In genomic region chr8:111742261-111743037, GRCm38 (mm10) we compare ENCODE assay signal across 9 mouse cellular contexts. TPM values are rescaled to one million over a fixed set of nuclear protein-coding genes. Genes with fewer than 3 reads are reported as not detected.
DNase-seq lines count a peak whose midpoint lies in the region; ATAC-seq and TF ChIP-seq lines count a peak whose summit lies in the region.
"Had no signal": no experiment of that assay in that cellular context is flagged by ENCODE, and none has a peak within 500 bp of the region (broad histone marks: within the 10 kb centered on the region; RNA-seq: fewer than 3 reads in every experiment).

No protein-coding gene starts in this region.

- peak; percentile 26 for ATAC-seq in hindbrain, embryonic 16.5 days
- no peak for ATAC-seq in limb, embryonic 15.5 days (ENCODE audit: insufficient number of reproducible peaks, low FRiP score, low TSS enrichment, low read depth)
- ATAC-seq in stomach, embryonic 15.5 days (ENCODE audit: insufficient read depth, low FRiP score, low read depth), result no peak

- peak overlapping the region; percentile 95 for H3K9ac ChIP-seq in hindbrain, embryonic 16.5 days (ENCODE audit: low read depth, low read length)
- H3K9ac ChIP-seq in limb, embryonic 15.5 days, result peak overlapping the region; percentile 87; the same call in 1 of the 2 replicates
- 0 out of 2 replicates have a peak overlapping the region, but pooled peaks have one; percentile 11 for H3K9ac ChIP-seq in stomach, embryonic 15.5 days

- H3K36me3 ChIP-seq in testis, adult 2 months (ENCODE audit: control insufficient read depth, insufficient read depth, low read length), result no peaks in the 10 kb centered on the region
- H3K36me3 ChIP-seq in hindbrain, embryonic 16.5 days (ENCODE audit: control insufficient read depth, insufficient read depth, low read length), result no peaks in the 10 kb centered on the region
- H3K36me3 ChIP-seq in limb, embryonic 15.5 days, result peaks cover 2% of the 10 kb centered on the region; the same call in 1 of the 2 replicates
- no peaks in the 10 kb centered on the region for H3K36me3 ChIP-seq in stomach, embryonic 15.5 days

- H3K9me3 ChIP-seq in hindbrain, embryonic 16.5 days (ENCODE audit: control insufficient read depth, low read length), result no peaks in the 10 kb centered on the region
- no peaks in the 10 kb centered on the region for H3K9me3 ChIP-seq in limb, embryonic 15.5 days
- no peaks in the 10 kb centered on the region for H3K9me3 ChIP-seq in stomach, embryonic 15.5 days

- peaks cover 43% of the 10 kb centered on the region for H3K4me1 ChIP-seq in testis, adult 2 months (ENCODE audit: control insufficient read depth, insufficient read depth, low read length)
- peaks cover 69% of the 10 kb centered on the region for H3K4me1 ChIP-seq in hindbrain, embryonic 16.5 days (ENCODE audit: control insufficient read depth, insufficient read depth, low read depth, low read length)
- H3K4me1 ChIP-seq in limb, embryonic 15.5 days, result peaks cover 69% of the 10 kb centered on the region
- H3K4me1 ChIP-seq in stomach, embryonic 15.5 days, result peaks cover 69% of the 10 kb centered on the region

- peak; percentile 60 to 83 for DNase-seq in adrenal gland, adult (ENCODE audit: inconsistent age in 2 of 2, low spot score in 1 of 2)
- DNase-seq in adrenal gland, postnatal 4 days (ENCODE audit: low spot score in 2 of 2), result no peak
- DNase-seq in testis, postnatal 14 days (ENCODE audit: low spot score), result no peak
- DNase-seq in gastrocnemius, postnatal 10 days, result no peak

- H3K4me3 ChIP-seq in testis, adult 2 months (ENCODE audit: control insufficient read depth, low read depth, low read length), result peak overlapping the region; percentile 88
- peak overlapping the region; percentile 86 for H3K4me3 ChIP-seq in hindbrain, embryonic 16.5 days (ENCODE audit: low read length)
- H3K4me3 ChIP-seq in limb, embryonic 15.5 days, result peak overlapping the region; percentile 82
- peak overlapping the region; percentile 81 for H3K4me3 ChIP-seq in stomach, embryonic 15.5 days (replicated peaks)

- TF ChIP-seq CTCF in testis, adult 2 months (IDR thresholded peaks at IDR 0.05; ENCODE audit: control insufficient read depth, insufficient read depth, insufficient replicate concordance, low read depth, low read length), result no peak

- no peaks in the 10 kb centered on the region for H3K27me3 ChIP-seq in testis, adult 2 months (ENCODE audit: control insufficient read depth, insufficient read depth, low read length)
- H3K27me3 ChIP-seq in hindbrain, embryonic 16.5 days (replicated peaks; ENCODE audit: control insufficient read depth, insufficient read depth, low read length), result no peaks in the 10 kb centered on the region
- H3K27me3 ChIP-seq in limb, embryonic 15.5 days, result no peaks in the 10 kb centered on the region
- no peaks in the 10 kb centered on the region for H3K27me3 ChIP-seq in stomach, embryonic 15.5 days (replicated peaks)

- no peak for TF ChIP-seq POLR2A in testis, adult 2 months (IDR thresholded peaks at IDR 0.05; ENCODE audit: control insufficient read depth, low read depth, low read length)

- H3K4me2 ChIP-seq in hindbrain, embryonic 16.5 days (ENCODE audit: low read length), result peak overlapping the region; percentile 88
- H3K4me2 ChIP-seq in limb, embryonic 15.5 days, result peak overlapping the region; percentile 73
- peak overlapping the region; percentile 66 for H3K4me2 ChIP-seq in stomach, embryonic 15.5 days

- H3K27ac ChIP-seq in testis, adult 2 months (ENCODE audit: control insufficient read depth, insufficient read depth, low read depth, low read length), result no peak overlapping the region; the same call in 1 of the 2 replicates
- H3K27ac ChIP-seq in hindbrain, embryonic 16.5 days (ENCODE audit: low read depth, low read length), result peak overlapping the region; percentile 86
- H3K27ac ChIP-seq in limb, embryonic 15.5 days, result peak overlapping the region; percentile 76
- H3K27ac ChIP-seq in stomach, embryonic 15.5 days, result peak overlapping the region; percentile 83

- 13% methylated on average over 11 of the region's 11 CpGs for WGBS in hindbrain, embryonic 16.5 days
- 25% methylated on average over 11 of the region's 11 CpGs for WGBS in limb, embryonic 15.5 days
- 26% methylated on average over 11 of the region's 11 CpGs for WGBS in stomach, embryonic 15.5 days

RNA-seq across cellular contexts. Expression of gene Bcar1, which starts 1.2 kb away (rescaled TPM):
- total RNA-seq in adrenal gland, postnatal 4 days (2021), result 10 to 100 TPM; 94.4 to 94.5 TPM
- polyA plus RNA-seq in testis, adult 2 months (2012; rRNA removed), result 29.5 and 30.9 TPM in 2 replicates
- 37.6 and 50.0 TPM in 2 replicates for polyA plus RNA-seq in hindbrain, embryonic 16.5 days (2015; fragmentation: Nextera tagmentation; extraction: Ambion mirVana)
- 35.3 and 35.4 TPM in 2 replicates for polyA plus RNA-seq in limb, embryonic 15.5 days (2015; fragmentation: Nextera tagmentation; extraction: Ambion mirVana)
- 38.7 and 39.7 TPM in 2 replicates for polyA plus RNA-seq in stomach, embryonic 15.5 days (2015; fragmentation: Nextera tagmentation; extraction: Ambion mirVana)
- total RNA-seq in gastrocnemius, postnatal 10 days (2021), result 10 to 100 TPM; 22.3 to 27.1 TPM
- total RNA-seq: common myeloid progenitor, adult 5-6 weeks had no signal

RNA-seq across cellular contexts. Expression of gene Ctrb1, which starts 51.6 kb away (rescaled TPM):
- total RNA-seq in adrenal gland, postnatal 4 days (2021), result 1,000 to 10,000 TPM in 1 of 2 experiments, 1 to 10 TPM in 1; 1.1 to 5,957 TPM
- polyA plus RNA-seq in testis, adult 2 months (2012; rRNA removed), result 1.4 and 3.1 TPM in 2 replicates
- polyA plus RNA-seq in hindbrain, embryonic 16.5 days (2015; fragmentation: Nextera tagmentation; extraction: Ambion mirVana), result not detected in 2 replicates
- 0.28 and 1.6 TPM in 2 replicates for polyA plus RNA-seq in limb, embryonic 15.5 days (2015; fragmentation: Nextera tagmentation; extraction: Ambion mirVana)
- 3,283 and 4,119 TPM in 2 replicates for polyA plus RNA-seq in stomach, embryonic 15.5 days (2015; fragmentation: Nextera tagmentation; extraction: Ambion mirVana)
- not detected for total RNA-seq in gastrocnemius, postnatal 10 days (2021)
- total RNA-seq: common myeloid progenitor, adult 5-6 weeks had no signal

Comparison
In these comparisons a context has a peak if more than half of its experiments do, and no peak if none do; other contexts are left out.
1. DNase-seq: peak in adrenal gland, adult (2 of 2); none in adrenal gland, postnatal 4 days (0 of 2), testis, postnatal 14 days (single experiment) and gastrocnemius, postnatal 10 days (single experiment).
2. H3K9ac ChIP-seq: peak in every context shown above with its lines; median percentile 95 in hindbrain, embryonic 16.5 days; 87 in limb, embryonic 15.5 days; 11 in stomach, embryonic 15.5 days.
3. RNA of gene Ctrb1, which starts 51.6 kb away (polyA plus RNA-seq): 3,283 to 4,119 TPM in stomach, embryonic 15.5 days; 1.4 to 3.1 TPM in testis, adult 2 months, 0.28 to 1.6 TPM in limb, embryonic 15.5 days and not detected in hindbrain, embryonic 16.5 days; every median in the first group is over 100 times any median in the second.
4. Peak in every context shown above with its lines, with median percentiles within 50 percentile points of each other: H3K4me3 ChIP-seq and H3K4me2 ChIP-seq.